Mouse (Mus musculus) T-helper 2 cell (primary cell): Measurements from ENCODE around the gene Daam1.

Experiments used
- in situ Hi-C: fragments of 300-600 bp; cut with MboI, MseI; formaldehyde crosslinking; loops from one replicate; pipeline ENCODE4 v1.15.1; 2025; ENCODE audit warnings: high pct_unique_total_duplicates

Gene Daam1

DNA sequence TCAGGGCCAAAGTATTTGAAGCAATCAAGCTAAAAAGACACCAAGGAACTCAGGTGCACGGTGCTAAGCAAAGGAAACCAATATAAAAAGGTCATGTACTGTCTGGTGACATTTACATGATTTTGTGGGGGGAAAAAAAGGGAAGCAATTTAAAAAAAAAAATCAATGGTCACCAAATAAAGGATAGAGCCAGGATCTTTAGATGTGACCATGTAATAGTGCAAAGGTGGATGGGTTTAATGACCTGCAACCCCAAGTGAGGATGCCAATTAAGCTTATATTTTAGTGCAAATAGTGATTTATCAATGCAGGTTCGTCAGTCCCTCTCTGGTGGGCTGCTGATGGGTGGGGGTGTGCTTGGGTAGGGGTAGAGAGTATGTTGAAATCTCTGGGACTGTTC is 166.0 kb downstream of the Daam1 start:
- in situ Hi-C loops, result no loop called here

DNA sequence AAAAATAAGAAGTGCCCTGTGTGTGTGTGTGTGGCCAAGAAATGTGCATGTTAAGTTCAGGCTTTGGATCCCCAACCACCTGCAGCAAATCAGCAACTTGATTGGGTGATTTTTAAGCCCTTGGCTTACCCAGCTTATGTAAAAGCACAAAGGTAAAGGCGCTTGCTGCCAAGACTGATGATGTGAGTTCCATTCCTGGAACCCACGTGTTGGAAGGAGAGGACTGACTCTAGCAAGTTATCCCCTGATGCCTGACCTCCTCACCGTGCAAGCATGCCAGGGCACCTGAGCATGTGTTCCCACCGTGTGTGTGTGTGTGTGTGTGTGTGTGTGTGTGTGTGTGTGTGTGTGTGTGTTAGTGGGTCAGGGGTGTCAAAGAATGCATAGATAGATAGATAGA is 166.5 kb downstream of the Daam1 start:
- in situ Hi-C loops, result no loop called here

DNA sequence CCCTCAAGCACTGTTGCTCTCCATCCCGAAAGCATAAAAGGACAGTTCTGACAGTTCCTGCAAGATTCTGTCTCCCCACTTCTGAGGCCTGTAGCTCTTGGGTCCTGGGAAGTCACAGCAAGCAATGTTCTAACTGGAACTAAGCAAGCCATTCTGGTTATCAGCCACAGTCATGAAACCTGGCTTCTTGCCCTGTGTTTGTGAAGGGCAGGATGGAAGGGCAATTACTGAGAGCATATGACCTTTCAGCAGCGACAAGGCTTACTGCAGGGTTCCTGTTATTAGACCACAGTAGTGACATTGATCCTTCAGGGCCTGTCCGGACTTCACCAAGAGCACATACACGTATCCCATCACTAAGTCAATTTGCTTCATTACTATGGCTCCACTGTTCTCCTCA is 167.8 kb downstream of the Daam1 start:
- in situ Hi-C loops, result no loop called here

DNA sequence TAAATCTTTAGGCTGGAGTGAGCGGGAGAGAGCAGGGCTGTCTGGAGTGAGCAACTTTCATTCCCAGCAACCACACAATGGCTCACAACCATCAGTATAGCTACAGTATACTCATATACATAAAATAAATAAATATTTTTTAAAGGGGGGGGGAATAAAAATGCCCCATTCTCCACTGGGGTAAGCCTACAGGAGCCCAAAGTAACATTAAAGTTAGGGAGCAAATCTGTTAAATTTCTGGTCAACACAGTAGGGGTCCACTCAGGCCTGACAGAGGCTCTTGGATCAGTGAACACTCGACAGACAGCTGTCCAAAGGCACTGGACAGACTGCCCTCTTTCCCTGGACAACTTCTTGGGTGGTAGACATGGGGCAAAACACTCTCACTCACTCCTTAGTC is 168.8 kb downstream of the Daam1 start:
- in situ Hi-C loops, result no loop called here

DNA sequence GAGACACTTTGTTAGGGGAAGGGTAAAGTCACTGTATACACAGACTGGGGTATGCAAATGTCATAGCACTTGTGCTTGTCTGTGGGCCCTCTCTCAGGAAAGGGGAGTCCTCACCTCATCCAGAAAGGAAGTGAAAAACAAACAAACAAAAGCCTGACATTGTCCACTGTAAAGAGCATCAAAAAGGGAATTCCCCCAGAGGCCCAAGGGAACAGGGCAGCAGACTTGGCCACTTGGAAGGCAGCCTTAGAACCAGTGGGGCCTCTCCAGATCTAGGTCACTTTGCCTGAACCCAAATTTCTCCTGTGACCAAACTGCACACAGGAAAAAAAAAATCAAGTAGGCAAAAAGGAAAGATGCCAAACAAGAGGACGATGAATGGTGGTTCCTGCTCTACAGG is 170.9 kb downstream of the Daam1 start:
- in situ Hi-C loops, result no loop called here

DNA sequence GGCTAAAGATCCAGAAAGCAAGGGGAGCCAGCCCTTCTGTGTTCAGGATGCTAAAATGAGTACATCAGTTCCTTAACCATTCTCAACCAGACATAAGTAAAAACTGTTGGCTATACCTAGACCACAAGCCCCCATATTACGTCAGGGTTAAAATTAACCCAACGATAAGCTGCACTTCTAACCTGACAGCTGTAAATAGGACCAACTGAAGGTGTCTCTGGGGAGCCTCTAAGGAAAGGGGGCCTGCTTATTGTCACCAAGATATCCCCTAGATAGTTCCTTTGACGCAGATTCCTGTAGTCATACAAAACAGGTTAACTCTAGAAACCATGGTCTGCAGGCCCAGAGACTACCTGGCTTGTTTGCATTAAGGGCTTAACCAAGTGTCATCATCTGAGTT is 174.4 kb downstream of the Daam1 start:
- in situ Hi-C loops, result no loop called here

DNA sequence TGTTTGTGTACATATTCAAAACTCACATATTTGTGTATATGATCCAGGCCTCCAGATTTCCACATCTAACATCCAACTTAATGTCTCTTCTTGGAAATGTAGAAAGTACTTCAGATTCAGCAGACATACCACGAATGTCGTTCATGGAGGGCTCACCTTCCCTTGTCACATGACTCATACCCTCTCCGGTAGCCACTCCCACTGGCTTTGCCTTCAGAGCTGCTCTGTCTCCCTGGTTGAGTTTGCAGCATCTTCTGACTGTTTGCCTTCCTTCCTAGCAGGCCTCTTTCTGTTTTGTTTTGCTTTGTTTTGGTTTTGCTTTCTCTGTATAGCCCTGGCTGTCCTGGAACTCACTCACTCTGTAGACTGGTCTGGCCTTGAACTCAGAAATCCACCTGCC is 176.8 kb downstream of the Daam1 start:
- in situ Hi-C loops, result no loop called here

DNA sequence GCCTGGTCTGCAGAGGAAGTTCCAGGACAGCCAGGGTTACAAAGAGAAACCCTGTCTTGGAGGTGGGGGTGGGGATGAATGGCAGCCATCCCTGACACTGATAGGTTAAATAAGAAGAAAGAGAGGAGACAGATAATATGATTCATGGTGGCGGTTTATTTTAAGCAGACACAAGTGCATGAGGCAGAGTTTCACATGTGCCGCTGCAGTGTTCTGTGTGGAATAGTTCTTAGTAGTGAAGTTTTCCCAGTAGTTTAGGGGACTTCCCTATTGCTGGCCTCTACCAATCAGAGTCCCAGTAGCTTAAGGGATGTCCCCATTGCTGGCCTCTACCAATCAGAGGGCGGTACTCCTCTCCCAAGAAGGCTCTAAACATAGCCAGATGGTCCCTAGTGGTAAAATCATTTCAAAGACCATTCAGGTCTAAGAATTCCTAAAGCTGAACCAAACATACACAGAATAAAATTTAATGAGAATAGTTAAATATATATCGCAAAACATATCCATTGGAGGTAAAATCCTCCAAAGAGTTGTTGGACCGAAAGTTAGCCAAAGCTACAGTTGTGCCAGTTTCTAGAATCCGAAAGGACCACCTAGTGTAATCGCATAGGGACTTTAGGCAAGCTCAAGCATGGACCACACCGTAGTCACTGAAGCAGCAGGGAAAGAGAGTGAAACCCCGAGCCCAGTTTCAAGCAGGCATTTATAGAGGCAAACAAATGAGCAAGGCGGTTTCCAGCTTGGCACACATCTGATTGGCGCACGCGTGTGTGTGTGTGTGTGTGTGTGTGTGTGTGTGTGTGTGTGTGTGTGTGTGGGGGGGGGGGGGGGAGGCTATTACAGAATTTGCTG is 178.4 kb downstream of the Daam1 start:
- in situ Hi-C loops, result no loop called here

DNA sequence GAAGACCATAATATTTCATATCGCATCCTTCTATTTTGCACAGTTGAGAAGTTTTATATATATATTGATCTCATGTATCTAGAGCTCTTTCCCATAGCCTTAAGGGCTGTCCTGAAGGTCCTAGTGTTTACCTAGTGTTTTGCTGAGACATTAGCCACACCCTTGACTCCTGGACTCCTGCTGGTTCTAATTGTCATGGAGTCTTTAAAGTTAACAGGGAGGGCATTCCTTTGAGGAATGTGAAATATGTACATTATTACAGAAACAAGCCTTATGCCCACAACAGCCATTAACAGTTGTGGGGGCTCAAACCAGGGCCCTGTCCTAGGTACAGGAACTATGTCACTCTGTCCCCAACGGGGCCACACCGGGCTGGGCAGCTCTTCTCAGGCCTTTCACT is 180.5 kb downstream of the Daam1 start:
- in situ Hi-C loops, result no loop called here

DNA sequence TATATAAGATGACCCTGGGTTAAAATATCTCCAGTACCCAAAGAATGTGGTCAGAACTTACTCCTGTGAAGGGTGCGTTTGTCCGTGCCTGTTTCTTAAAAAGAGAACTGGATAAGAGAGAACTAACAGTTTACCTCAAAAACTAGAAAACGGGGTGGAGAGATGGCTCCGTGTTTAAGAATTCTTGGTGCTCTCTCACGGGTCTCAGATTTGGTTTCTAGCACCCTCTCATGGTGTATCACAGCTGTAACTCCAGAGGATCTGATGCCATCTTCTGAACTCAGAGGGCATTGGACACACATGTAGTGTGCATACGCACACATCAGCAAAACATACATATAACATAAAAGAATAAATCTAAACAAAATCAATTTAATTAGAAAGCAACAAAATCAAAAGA is 181.2 kb downstream of the Daam1 start:
- in situ Hi-C loops, result no loop called here

DNA sequence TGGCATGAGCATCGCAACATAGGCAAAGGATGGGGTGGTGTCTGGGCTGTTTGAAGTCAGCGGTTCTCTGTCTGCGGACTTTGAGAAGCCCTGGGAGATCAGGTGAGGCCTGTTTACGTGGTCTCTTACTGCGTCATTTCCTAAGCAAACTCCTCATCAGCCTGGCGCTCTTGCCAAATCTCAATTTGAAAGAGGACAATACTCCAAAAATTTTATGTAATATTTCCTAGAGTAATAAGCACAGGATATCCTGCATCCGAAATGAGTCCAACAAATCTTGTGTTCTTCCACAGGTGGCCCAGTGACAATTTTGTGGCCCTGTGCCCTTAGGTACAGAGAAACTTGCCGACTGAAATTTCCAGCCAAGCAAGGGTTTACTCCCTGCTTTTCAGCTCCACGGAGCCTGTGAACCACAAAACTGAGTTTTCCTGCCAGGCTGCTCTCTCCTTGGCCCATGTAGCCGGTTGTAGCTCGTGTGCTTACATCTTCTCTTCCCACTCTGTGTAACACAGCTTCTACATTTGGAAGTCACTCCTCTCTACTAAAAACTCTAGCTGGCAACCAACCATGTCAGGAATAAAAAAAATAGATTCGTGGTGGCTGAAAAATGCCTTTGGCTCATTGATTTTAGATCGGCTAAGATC is 183.0 kb downstream of the Daam1 start:
- in situ Hi-C loops, result no loop called here

DNA sequence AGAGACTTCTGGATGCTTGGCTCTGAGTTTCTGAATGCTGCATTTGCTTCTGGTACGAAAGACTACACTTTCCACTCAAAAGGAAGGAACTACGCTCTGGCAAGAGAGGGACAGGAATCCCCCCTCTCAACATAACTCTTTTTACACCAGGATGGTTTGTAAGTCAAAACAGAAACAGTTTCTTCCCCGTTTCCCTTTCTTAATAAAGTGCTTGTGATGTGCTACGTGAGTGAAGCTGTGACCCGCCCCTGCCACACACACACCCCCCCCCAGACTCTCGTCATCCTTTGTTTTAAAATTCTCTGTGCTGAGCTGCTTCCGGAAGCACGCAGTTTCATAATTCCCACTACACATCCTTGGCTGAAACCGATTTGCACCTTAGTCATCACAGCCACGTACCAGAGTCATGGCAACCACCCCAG is 183.5 kb downstream of the Daam1 start:
- in situ Hi-C loops, result no loop called here

DNA sequence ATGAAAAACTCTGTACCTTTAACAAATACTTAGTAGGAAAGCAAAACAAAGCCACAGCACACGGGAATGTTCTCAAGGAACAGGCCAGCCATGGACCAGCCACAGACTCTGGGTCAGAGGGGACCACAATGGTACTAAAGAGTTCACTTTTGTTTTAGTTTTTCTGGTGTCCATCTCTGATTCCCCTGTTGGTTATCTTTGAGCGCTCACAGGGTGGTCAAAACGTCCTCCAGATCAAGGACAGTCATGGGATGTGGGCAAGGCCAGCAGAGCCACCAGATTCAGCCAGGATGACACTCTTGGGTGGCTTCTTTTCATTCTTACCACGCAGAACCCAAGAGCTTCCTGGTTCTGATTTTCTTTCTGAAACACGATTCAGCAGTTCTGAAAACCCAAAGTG is 184.4 kb downstream of the Daam1 start:
- in situ Hi-C loops, result no loop called here

DNA sequence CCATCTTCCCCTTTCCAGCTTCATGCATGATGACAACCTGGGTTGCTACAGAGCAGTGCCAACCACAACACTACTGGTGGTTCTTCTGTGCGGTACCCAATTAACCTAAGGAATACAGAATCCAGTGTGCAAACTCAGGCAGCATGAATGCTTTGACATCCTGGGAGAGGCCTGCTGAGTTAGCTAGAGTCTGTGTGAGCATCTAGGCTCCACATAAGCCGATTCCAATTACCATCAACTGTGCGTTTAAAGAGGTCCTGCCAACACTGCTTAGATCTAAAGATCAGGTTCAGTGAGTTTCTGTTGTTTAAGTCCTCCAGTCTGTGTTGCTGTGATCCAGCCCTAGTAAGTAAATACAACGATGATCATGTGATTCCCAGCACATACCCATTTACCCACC is 189.4 kb downstream of the Daam1 start:
- in situ Hi-C loops, result no loop called here

DNA sequence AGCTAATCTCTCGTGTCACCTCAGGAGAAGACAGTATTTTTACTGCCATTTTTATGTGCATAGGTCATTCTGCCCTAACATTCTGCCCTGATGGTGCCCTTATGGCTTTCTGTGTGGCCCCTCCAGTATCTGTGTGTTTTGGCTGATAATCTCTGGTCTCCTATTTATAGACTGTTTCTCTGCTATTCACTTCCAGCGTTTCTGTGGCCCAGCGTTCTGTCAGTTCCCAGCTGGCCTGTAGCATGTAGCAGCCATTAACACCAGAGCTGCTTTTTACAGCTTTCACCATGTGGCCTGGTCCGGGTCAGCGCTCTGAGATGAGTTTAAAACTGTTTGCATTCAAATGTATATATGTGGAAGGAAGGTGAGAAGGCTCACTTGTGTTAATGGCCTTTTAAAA is 190.7 kb downstream of the Daam1 start:
- in situ Hi-C loops, result no loop called here

DNA sequence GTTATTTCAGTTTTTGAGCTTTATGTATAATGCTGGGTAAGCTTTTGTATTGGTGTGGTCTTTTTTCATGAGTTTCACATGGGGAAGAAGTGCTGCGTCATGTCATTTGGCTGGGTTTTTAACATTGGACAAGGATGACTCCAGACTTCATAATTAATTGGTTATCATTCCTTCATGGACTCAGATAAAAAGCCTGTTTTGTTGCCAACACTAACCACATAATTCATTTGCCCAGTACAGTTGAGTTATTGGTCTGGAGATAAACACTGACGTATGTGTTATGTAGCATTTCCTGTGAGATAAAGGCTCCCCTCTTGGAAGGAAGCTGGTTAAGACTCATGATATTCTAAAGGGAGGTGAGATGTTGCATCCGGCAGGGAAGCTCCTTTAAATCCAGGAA is 191.9 kb downstream of the Daam1 start:
- in situ Hi-C loops, result no loop called here

DNA sequence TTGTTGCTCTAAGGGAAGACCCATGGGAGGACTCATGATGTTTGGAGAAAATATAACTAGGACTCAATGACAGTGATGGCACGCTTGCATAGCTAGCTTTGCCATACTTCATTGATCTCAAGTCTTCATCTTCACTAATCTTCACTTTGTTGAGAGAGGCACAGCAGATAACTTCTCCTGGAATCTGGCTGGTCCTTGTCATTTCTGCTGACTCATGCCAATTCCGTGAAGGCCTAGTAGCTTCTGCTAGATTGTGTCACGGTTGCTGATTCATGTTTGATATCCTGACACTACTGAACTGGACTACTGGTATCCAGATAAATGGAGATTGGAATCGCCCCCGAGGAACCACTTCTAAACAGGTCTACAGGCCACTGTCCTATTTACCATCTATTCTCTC is 192.7 kb downstream of the Daam1 start:
- in situ Hi-C loops, result no loop called here

DNA sequence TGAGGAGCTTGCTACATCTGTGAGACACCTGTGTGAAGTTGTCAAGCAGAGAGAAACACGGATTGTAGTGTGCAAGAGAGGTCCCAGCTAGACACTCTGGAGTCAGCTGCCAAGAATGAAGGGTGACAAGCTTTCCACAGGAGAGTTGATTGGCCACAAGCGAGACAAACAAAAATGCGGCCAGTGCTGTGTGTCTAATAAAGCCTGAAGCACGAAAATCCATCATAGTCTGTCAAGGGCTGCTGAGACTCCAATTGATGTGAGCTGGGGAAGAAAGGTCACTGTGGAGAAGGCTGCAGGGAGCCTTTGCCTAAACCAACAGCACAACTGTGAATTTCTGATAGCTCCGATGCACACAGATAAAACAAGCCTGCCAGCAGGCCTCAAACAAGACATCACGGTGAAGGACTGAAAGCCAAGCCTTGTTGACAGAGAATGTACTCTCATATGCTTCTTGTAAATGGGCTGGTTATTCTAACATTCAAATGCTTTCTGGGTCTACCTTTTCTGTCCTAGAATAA is 194.5 kb downstream of the Daam1 start:
- in situ Hi-C loops, result loop anchor here (5.0 kb wide), 1 partner anchor 263 kb away; no protein-coding TSS in a partner anchor

DNA sequence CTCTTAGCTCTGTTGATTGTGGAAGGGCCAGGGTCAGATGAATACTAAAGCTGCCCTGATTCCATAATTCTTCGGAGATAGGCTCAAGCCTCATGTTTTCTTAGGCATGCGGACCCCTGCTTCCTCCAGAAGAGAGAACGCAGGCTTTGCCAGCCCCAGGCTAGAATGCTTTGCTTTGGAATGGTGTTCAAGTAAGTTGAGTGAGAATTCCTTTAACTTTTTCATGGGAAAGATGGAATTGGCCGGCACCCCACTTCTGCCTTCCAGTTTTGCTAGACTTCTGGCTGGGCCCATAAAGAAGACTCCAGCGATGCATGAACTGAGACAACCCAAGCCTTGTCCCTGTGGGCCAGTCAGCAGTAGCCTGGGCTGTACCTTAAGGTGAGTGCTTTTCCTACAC is 200.3 kb downstream of the Daam1 start:
- in situ Hi-C loops, result no loop called here

DNA sequence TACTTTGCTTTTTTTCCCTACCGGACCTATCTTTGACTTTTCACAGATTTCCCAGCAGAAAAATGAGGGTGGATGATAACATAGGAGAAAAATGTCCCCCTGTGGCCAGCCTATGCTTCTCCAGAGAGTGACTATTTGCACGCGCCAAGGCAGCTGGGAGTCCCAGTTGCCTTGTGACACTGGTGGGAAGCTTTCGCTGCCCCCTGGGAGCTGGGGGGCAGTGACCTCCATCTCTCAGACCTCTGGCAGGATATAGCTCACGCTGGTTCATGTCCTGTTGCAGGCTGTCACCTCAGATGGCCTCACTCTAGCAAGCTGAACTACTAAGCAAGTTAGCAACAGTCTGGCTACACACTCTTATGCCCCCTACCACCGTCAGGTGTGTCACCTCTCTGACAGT is 200.9 kb downstream of the Daam1 start:
- in situ Hi-C loops, result no loop called here

DNA sequence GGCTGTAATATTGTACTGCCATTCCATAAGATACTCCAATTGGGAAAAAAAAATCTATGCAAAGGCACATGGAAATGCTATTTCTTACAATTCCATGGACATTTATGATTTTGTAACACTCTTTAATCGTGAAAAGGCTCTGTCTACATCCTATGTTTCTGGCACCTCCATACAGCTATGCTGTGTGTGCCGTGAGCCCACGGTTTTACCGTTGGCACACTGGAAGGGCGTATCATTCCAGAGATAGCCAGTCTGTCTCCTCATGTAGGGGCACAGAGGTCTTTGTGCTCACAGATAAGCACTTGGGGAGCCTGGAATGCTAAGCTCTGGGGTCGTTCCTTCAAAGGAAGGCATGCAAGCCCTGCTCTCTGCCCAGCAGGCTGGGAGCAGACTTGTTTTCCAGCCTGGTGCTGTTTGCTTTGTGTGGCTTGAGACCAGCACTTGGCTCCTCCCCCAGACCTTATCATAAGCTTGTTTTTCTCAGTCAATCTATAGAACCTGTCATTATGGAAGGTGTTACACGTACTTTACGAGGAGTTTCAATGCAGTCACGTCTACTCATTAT is 205.3 kb downstream of the Daam1 start:
- in situ Hi-C loops, result no loop called here

DNA sequence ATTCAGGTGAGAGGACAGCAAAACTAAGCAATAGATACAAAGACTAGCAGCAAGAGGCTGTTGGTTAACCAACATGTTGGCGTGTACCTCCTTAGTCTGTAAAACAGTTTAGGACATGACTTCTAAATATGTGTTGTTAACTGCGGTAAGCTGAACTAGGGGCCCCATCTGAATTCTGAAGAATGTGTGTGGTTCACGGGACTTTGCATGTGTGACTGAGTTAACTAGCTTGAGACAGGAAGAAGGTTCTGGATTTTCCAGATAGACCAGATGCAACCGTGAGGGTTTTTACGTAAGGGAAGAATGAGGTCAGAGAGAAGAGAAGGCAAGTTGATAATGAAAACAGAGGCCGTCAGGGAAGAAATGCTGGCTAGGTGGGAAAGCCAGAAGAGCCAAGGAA is 206.2 kb downstream of the Daam1 start:
- in situ Hi-C loops, result no loop called here

DNA sequence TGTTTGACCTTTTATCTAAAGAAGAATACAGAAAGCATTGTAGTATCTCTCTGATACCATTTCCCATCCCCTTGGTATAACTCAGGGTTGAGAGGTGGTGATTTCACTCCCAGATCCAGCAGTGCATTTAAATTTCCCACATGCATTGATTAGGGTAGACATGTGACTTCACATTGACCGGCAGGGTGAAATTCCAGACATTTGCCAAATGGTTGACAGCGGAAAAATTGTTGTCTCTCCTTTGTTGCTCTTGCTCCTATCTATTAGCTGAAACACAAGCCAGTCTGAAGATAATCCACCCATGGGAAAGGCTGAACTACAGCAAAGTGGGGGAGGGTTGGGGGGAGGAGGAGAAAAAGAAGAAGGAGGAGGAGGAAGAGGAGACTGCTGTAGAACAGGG is 208.0 kb downstream of the Daam1 start:
- in situ Hi-C loops, result no loop called here
